Mouse (Mus musculus) megakaryocyte, embryonic 14.5 days (primary cell): ENCODE data around the gene Gna15.

Experiments
- FLI1 ChIP-seq: IDR thresholded peaks from 2 replicates; pipeline ENCODE4 v1.6.1; 2012; ENCODE audit warnings: low read length, inconsistent platforms, mixed read lengths
- GATA1 ChIP-seq: IDR thresholded peaks from 3 replicates; pipeline ENCODE4 v1.6.1; 2012; ENCODE audit warnings: mixed read lengths, low read length, inconsistent platforms, borderline replicate concordance

- TF ChIP-seq GATA1 (no peak), FLI1 (no peak)
Measured at GRCm38 (mm10) chr10:81553807-81554755, 30.1 kb upstream of the Gna15 start.
